Mouse (Mus musculus): Measurements from ENCODE around the gene Armc7.
"Not testable (repeated sequence)": the region's sequence is repeated elsewhere in the genome, so short reads cannot be mapped to it uniquely, and the experiment has no call there.

The Armc7 gene

GRCm38 (mm10) chr11:115454822-115455221 lies 20.6 kb upstream of the Armc7 start:
- in situ Hi-C loops (cut with MboI, MseI) = not testable (repeated sequence)

GRCm38 (mm10) chr11:115455619-115456018 lies 19.8 kb upstream of the Armc7 start:
- in situ Hi-C loops (cut with MboI, MseI) = no loop called here

- in situ Hi-C loops (cut with MboI, MseI) = no loop called here
Observed at GRCm38 (mm10) chr11:115456182-115456581, 19.3 kb upstream of the Armc7 start.

- in situ Hi-C loops (cut with MboI, MseI) = no loop called here
Observed at GRCm38 (mm10) chr11:115457405-115457804, 18.1 kb upstream of the Armc7 start.

GRCm38 (mm10) chr11:115460976-115461375 lies 14.5 kb upstream of the Armc7 start:
- in situ Hi-C loops (cut with MboI, MseI) = no loop called here

GRCm38 (mm10) chr11:115461846-115462242 lies 13.6 kb upstream of the Armc7 start:
- in situ Hi-C loops (cut with MboI, MseI) = no loop called here

GRCm38 (mm10) chr11:115462243-115462891 lies 13.1 kb upstream of the Armc7 start, which contains the start of gene Slc16a5:
Gene Slc16a5, plus strand, starts transcription at chr11:115462474.
- in situ Hi-C loops (cut with MboI, MseI) = no loop called here

GRCm38 (mm10) chr11:115463397-115463796 lies 12.1 kb upstream of the Armc7 start:
- in situ Hi-C loops (cut with MboI, MseI) = no loop called here

GRCm38 (mm10) chr11:115464851-115465250 lies 10.6 kb upstream of the Armc7 start:
- in situ Hi-C loops (cut with MboI, MseI) = loop anchor here (5.0 kb wide), 1 partner anchor 103 kb away; no protein-coding TSS in a partner anchor

- in situ Hi-C loops (cut with MboI, MseI) = loop anchor here (5.0 kb wide), 1 partner anchor 105 kb away; no protein-coding TSS in a partner anchor
Observed at GRCm38 (mm10) chr11:115467217-115467618, 8.2 kb upstream of the Armc7 start.

- in situ Hi-C loops (cut with MboI, MseI) = loop anchor here (5.0 kb wide), 1 partner anchor 40 kb away; no protein-coding TSS in a partner anchor
Observed at GRCm38 (mm10) chr11:115472183-115472582, 3.3 kb upstream of the Armc7 start.

- in situ Hi-C loops (cut with MboI, MseI) = loop anchor here (5.0 kb wide), 1 partner anchor 41 kb away; no protein-coding TSS in a partner anchor
Observed at GRCm38 (mm10) chr11:115473626-115474275, 1.7 kb upstream of the Armc7 start.

- in situ Hi-C loops (cut with MboI, MseI) = loop anchor here (25.0 kb wide), 1 partner anchor 937 kb away; the partner anchor contains the start of gene Rnf157
Observed at GRCm38 (mm10) chr11:115475758-115476237, 331 bp downstream of the Armc7 start.

GRCm38 (mm10) chr11:115476630-115477029 lies 1.2 kb downstream of the Armc7 start:
- in situ Hi-C loops (cut with MboI, MseI) = loop anchor here (25.0 kb wide), 1 partner anchor 936 kb away; the partner anchor contains the start of gene Rnf157

- in situ Hi-C loops (cut with MboI, MseI) = loop anchor here (25.0 kb wide), 1 partner anchor 935 kb away; the partner anchor contains the start of gene Rnf157
Observed at GRCm38 (mm10) chr11:115477388-115477787, 1.9 kb downstream of the Armc7 start.

GRCm38 (mm10) chr11:115478296-115478938 lies 3.0 kb downstream of the Armc7 start:
- in situ Hi-C loops (cut with MboI, MseI) = loop anchor here (25.0 kb wide), 1 partner anchor 934 kb away; the partner anchor contains the start of gene Rnf157

GRCm38 (mm10) chr11:115481553-115482259 lies 6.2 kb downstream of the Armc7 start:
- in situ Hi-C loops (cut with MboI, MseI) = loop anchor here (5.0 to 25.0 kb wide), 2 partner anchors 51 to 931 kb away; partner anchors contain the start of gene Rnf157

GRCm38 (mm10) chr11:115483278-115483677 lies 7.8 kb downstream of the Armc7 start:
- in situ Hi-C loops (cut with MboI, MseI) = loop anchor here (5.0 to 25.0 kb wide), 2 partner anchors 49 to 929 kb away; partner anchors contain the start of gene Rnf157

GRCm38 (mm10) chr11:115483726-115484125 lies 8.3 kb downstream of the Armc7 start:
- in situ Hi-C loops (cut with MboI, MseI) = loop anchor here (5.0 to 25.0 kb wide), 2 partner anchors 49 to 929 kb away; partner anchors contain the start of gene Rnf157

GRCm38 (mm10) chr11:115485155-115485554 lies 9.7 kb downstream of the Armc7 start:
- in situ Hi-C loops (cut with MboI, MseI) = loop anchor here (25.0 kb wide), 1 partner anchor 927 kb away; the partner anchor contains the start of gene Rnf157

All from T-helper 2 cell (primary cell).